In genomic region chr1:88158430-88158829, GRCm38 (mm10) we compare ENCODE assay signal across 40 mouse cellular contexts. TPM values are rescaled to one million over a fixed set of nuclear protein-coding genes. Genes with fewer than 3 reads are reported as not detected.
DNase-seq lines count a peak whose midpoint lies in the region; ATAC-seq lines count a peak whose summit lies in the region.
"Had no signal": no experiment of that assay in that cellular context is flagged by ENCODE, and none has a peak within 500 bp of the region (broad histone marks: within the 10 kb centered on the region; RNA-seq: fewer than 3 reads in every experiment).

No protein-coding gene starts in this region.

- H3K4me3 ChIP-seq in kidney, embryonic 14.5 days (ENCODE audit: low read length): no peak overlapping the region
- no peak overlapping the region for H3K4me3 ChIP-seq in midbrain, embryonic 11.5 days (ENCODE audit: low read depth, low read length)
- H3K4me3 ChIP-seq: embryonic facial prominence, embryonic 13.5 days; forebrain, embryonic 10.5 days; forebrain, embryonic 15.5 days; hindbrain, embryonic 13.5 days; midbrain, embryonic 12.5 days; neural tube, embryonic 13.5 days had no signal

- H3K4me1 ChIP-seq in kidney, embryonic 14.5 days (ENCODE audit: control insufficient read depth, insufficient read depth, low read length): no peaks in the 10 kb centered on the region
- no peaks in the 10 kb centered on the region for H3K4me1 ChIP-seq in midbrain, embryonic 11.5 days (ENCODE audit: control insufficient read depth, insufficient read depth, low read length)
- H3K4me1 ChIP-seq: embryonic facial prominence, embryonic 13.5 days; forebrain, embryonic 10.5 days; forebrain, embryonic 15.5 days; hindbrain, embryonic 13.5 days; midbrain, embryonic 12.5 days; neural tube, embryonic 13.5 days had no signal

- H3K9me3 ChIP-seq in kidney, embryonic 14.5 days (ENCODE audit: control insufficient read depth, low read length): no peaks in the 10 kb centered on the region
- no peaks in the 10 kb centered on the region for H3K9me3 ChIP-seq in midbrain, embryonic 11.5 days (ENCODE audit: control insufficient read depth, low read length)
- H3K9me3 ChIP-seq: embryonic facial prominence, embryonic 13.5 days; forebrain, embryonic 10.5 days; forebrain, embryonic 15.5 days; hindbrain, embryonic 13.5 days; midbrain, embryonic 12.5 days; neural tube, embryonic 13.5 days had no signal

- H3K36me3 ChIP-seq in kidney, embryonic 14.5 days (ENCODE audit: control insufficient read depth, insufficient read depth, low read length): no peaks in the 10 kb centered on the region
- H3K36me3 ChIP-seq in midbrain, embryonic 11.5 days (ENCODE audit: control insufficient read depth, insufficient read depth, low read length): no peaks in the 10 kb centered on the region
- H3K36me3 ChIP-seq: embryonic facial prominence, embryonic 13.5 days; forebrain, embryonic 10.5 days; forebrain, embryonic 15.5 days; hindbrain, embryonic 13.5 days; midbrain, embryonic 12.5 days; neural tube, embryonic 13.5 days had no signal

- ATAC-seq in cerebellum, adult (ENCODE audit: insufficient number of reproducible peaks, low FRiP score, low TSS enrichment): no peak
- ATAC-seq in common myeloid progenitor, adult 5-6 weeks (replicated peaks; ENCODE audit: low read depth, poor library complexity, severe bottlenecking): 0 out of 2 replicates have a peak, but pooled peaks have one; percentile 58
- ATAC-seq in megakaryocyte progenitor cell, adult 5-6 weeks (replicated peaks; ENCODE audit: poor library complexity): peak; percentile 58
- ATAC-seq in kidney, embryonic 14.5 days (ENCODE audit: low FRiP score, low TSS enrichment): no peak
- no peak for ATAC-seq in midbrain, embryonic 11.5 days (ENCODE audit: low FRiP score)
- ATAC-seq: forebrain, embryonic 15.5 days had no signal

- peak; percentile 35 to 37 for DNase-seq in cerebellum, postnatal 25 days
- peak; percentile 84 for DNase-seq in adipocyte (ENCODE audit: low spot score)
- DNase-seq in frontal cortex, postnatal 10 days (ENCODE audit: low spot score in 2 of 2): no peak
- no peak for DNase-seq in midbrain, embryonic 11.5 days (ENCODE audit: low spot score, missing footprints)
- DNase-seq: adrenal gland, postnatal 10 days; heart, adult 11 months; heart, postnatal 4 days; kidney, adult 2 months; kidney, postnatal 10 days; liver; lung, adult 2 months; lung, postnatal 10 days; right cerebral cortex, postnatal 4 days; thymus, postnatal 4 days had no signal

- no peak overlapping the region for H3K4me2 ChIP-seq in kidney, embryonic 14.5 days (replicated peaks; ENCODE audit: low read depth, low read length)
- H3K4me2 ChIP-seq in midbrain, embryonic 11.5 days: no peak overlapping the region
- H3K4me2 ChIP-seq: embryonic facial prominence, embryonic 13.5 days; forebrain, embryonic 15.5 days; heart, embryonic 11.5 days; hindbrain, embryonic 13.5 days; midbrain, embryonic 12.5 days; neural tube, embryonic 13.5 days had no signal

- no peak overlapping the region for H3K27ac ChIP-seq in kidney, embryonic 14.5 days (ENCODE audit: low read depth, low read length)
- H3K27ac ChIP-seq in midbrain, embryonic 11.5 days (ENCODE audit: low read depth, low read length): no peak overlapping the region
- H3K27ac ChIP-seq: embryonic facial prominence, embryonic 13.5 days; forebrain, embryonic 10.5 days; forebrain, embryonic 15.5 days; hindbrain, embryonic 13.5 days; liver, embryonic 14.5 days; midbrain, embryonic 12.5 days; neural tube, embryonic 13.5 days had no signal

- H3K9ac ChIP-seq in kidney, embryonic 14.5 days (ENCODE audit: low read depth, low read length): no peak overlapping the region
- no peak overlapping the region for H3K9ac ChIP-seq in midbrain, embryonic 11.5 days (ENCODE audit: low read length)
- H3K9ac ChIP-seq: embryonic facial prominence, embryonic 13.5 days; forebrain, embryonic 15.5 days; hindbrain, embryonic 13.5 days; liver, embryonic 14.5 days; midbrain, embryonic 12.5 days; neural tube, embryonic 13.5 days had no signal

- 79% methylated on average over 2 of the region's 2 CpGs for WGBS in kidney, embryonic 14.5 days
- 86% methylated on average over 2 of the region's 2 CpGs for WGBS in midbrain, embryonic 11.5 days

- H3K27me3 ChIP-seq in kidney, embryonic 14.5 days (ENCODE audit: control insufficient read depth, insufficient read depth, low read length): no peaks in the 10 kb centered on the region
- H3K27me3 ChIP-seq in midbrain, embryonic 11.5 days (ENCODE audit: control insufficient read depth, insufficient read depth, low read length): no peaks in the 10 kb centered on the region
- H3K27me3 ChIP-seq: CH12.LX; embryonic facial prominence, embryonic 13.5 days; forebrain, embryonic 15.5 days; hindbrain, embryonic 13.5 days; midbrain, embryonic 12.5 days; neural tube, embryonic 13.5 days had no signal

RNA-seq across cellular contexts. Expression of gene Ugt1a5, which starts 7.4 kb away (rescaled TPM):
- 0.41 TPM in 1 of 2 replicates, not detected in the other for total RNA-seq in common myeloid progenitor, adult 5-6 weeks (2017)
- 1.0 and 2.5 TPM in 2 replicates for total RNA-seq in megakaryocyte progenitor cell, adult 5-6 weeks (2015)
- 0.81 TPM in 1 of 2 replicates, not detected in the other for total RNA-seq in megakaryocyte progenitor cell, adult 5-6 weeks (2017)
- not detected in 2 replicates for polyA plus RNA-seq in kidney, embryonic 14.5 days (2014; fragmentation: Nextera tagmentation; extraction: Ambion mirVana)
- not detected in 2 replicates for polyA plus RNA-seq in midbrain, embryonic 11.5 days (2014; fragmentation: Nextera tagmentation; extraction: Ambion mirVana)
- total RNA-seq: CH12.LX; ES-E14; gastrocnemius, adult 8-10 months; heart, postnatal 4 days; layer of hippocampus, postnatal 10 days; left cerebral cortex, adult 18-20 months; midbrain, postnatal 0 days had no signal
- polyA plus RNA-seq: C2C12; embryonic facial prominence, embryonic 13.5 days; forebrain, embryonic 10.5 days; forebrain, embryonic 15.5 days; heart, embryonic 11.5 days; heart, embryonic 16.5 days; hindbrain, embryonic 13.5 days; limb, embryonic 11.5 days; midbrain, embryonic 12.5 days; midbrain, postnatal 0 days; neural tube, embryonic 13.5 days; spleen, adult 2 months; thymus, postnatal 0 days had no signal

RNA-seq across cellular contexts. Expression of gene Ugt1a6a, which starts 23.8 kb away (rescaled TPM):
- 0.78 and 1.3 TPM in 2 replicates for total RNA-seq in common myeloid progenitor, adult 5-6 weeks (2017)
- 2.6 and 2.7 TPM in 2 replicates for total RNA-seq in megakaryocyte progenitor cell, adult 5-6 weeks (2015)
- 0.71 and 2.0 TPM in 2 replicates for total RNA-seq in megakaryocyte progenitor cell, adult 5-6 weeks (2017)
- polyA plus RNA-seq in kidney, embryonic 14.5 days (2014; fragmentation: Nextera tagmentation; extraction: Ambion mirVana): 1.3 and 1.9 TPM in 2 replicates
- polyA plus RNA-seq in midbrain, embryonic 11.5 days (2014; fragmentation: Nextera tagmentation; extraction: Ambion mirVana): not detected in 2 replicates
- total RNA-seq: ES-E14 had no signal
- polyA plus RNA-seq: heart, embryonic 11.5 days had no signal

RNA-seq across cellular contexts. Expression of gene Ugt1a2, which starts 42.0 kb away (rescaled TPM):
- total RNA-seq in common myeloid progenitor, adult 5-6 weeks (2017): not detected in 2 replicates
- total RNA-seq in megakaryocyte progenitor cell, adult 5-6 weeks (2015): 0.42 and 1.1 TPM in 2 replicates
- total RNA-seq in megakaryocyte progenitor cell, adult 5-6 weeks (2017): 0.57 TPM in 1 of 2 replicates, not detected in the other
- polyA plus RNA-seq in kidney, embryonic 14.5 days (2014; fragmentation: Nextera tagmentation; extraction: Ambion mirVana): 1.5 and 7.3 TPM in 2 replicates
- not detected in 2 replicates for polyA plus RNA-seq in midbrain, embryonic 11.5 days (2014; fragmentation: Nextera tagmentation; extraction: Ambion mirVana)
- total RNA-seq: CH12.LX; ES-E14; heart, postnatal 4 days; layer of hippocampus, adult 18-20 months; layer of hippocampus, postnatal 10 days; left cerebral cortex, adult 18-20 months; left cerebral cortex, postnatal 14 days; midbrain, postnatal 0 days had no signal
- polyA plus RNA-seq: C2C12; embryonic facial prominence, embryonic 13.5 days; forebrain, embryonic 15.5 days; heart, embryonic 11.5 days; heart, embryonic 16.5 days; hindbrain, embryonic 13.5 days; limb, embryonic 11.5 days; midbrain, postnatal 0 days; neural tube, embryonic 13.5 days had no signal

RNA-seq across cellular contexts. Expression of gene Dnajb3, which starts 47.2 kb away (rescaled TPM):
- total RNA-seq in common myeloid progenitor, adult 5-6 weeks (2017): 1.4 and 2.3 TPM in 2 replicates
- total RNA-seq in megakaryocyte progenitor cell, adult 5-6 weeks (2015): 0.68 and 2.4 TPM in 2 replicates
- total RNA-seq in megakaryocyte progenitor cell, adult 5-6 weeks (2017): 0.17 and 1.2 TPM in 2 replicates
- polyA plus RNA-seq in kidney, embryonic 14.5 days (2014; fragmentation: Nextera tagmentation; extraction: Ambion mirVana): 9.6 and 12.7 TPM in 2 replicates
- 13.4 and 15.4 TPM in 2 replicates for polyA plus RNA-seq in midbrain, embryonic 11.5 days (2014; fragmentation: Nextera tagmentation; extraction: Ambion mirVana)
- total RNA-seq: CH12.LX; gastrocnemius, adult 8-10 months; megakaryocyte, adult 5-6 weeks had no signal
- polyA plus RNA-seq: C2C12 had no signal

RNA-seq across cellular contexts. Expression of gene Ugt1a1, which starts 53.3 kb away (rescaled TPM):
- 1.4 TPM in 1 of 2 replicates, not detected in the other for total RNA-seq in common myeloid progenitor, adult 5-6 weeks (2017)
- 0.39 and 0.83 TPM in 2 replicates for total RNA-seq in megakaryocyte progenitor cell, adult 5-6 weeks (2015)
- 0.14 and 0.83 TPM in 2 replicates for total RNA-seq in megakaryocyte progenitor cell, adult 5-6 weeks (2017)
- 0.30 and 0.61 TPM in 2 replicates for polyA plus RNA-seq in kidney, embryonic 14.5 days (2014; fragmentation: Nextera tagmentation; extraction: Ambion mirVana)
- not detected in 2 replicates for polyA plus RNA-seq in midbrain, embryonic 11.5 days (2014; fragmentation: Nextera tagmentation; extraction: Ambion mirVana)
- total RNA-seq: CH12.LX; ES-E14; heart, postnatal 4 days; layer of hippocampus, adult 18-20 months; layer of hippocampus, postnatal 10 days; left cerebral cortex, adult 18-20 months; midbrain, postnatal 0 days had no signal
- polyA plus RNA-seq: C2C12; embryonic facial prominence, embryonic 13.5 days; forebrain, embryonic 15.5 days; heart, embryonic 11.5 days; hindbrain, embryonic 13.5 days; limb, embryonic 11.5 days; midbrain, embryonic 12.5 days; midbrain, postnatal 0 days; neural tube, embryonic 13.5 days had no signal

Comparison
In these comparisons a context has a peak if more than half of its experiments do, and no peak if none do; other contexts are left out.
1. DNase-seq: peak in cerebellum, postnatal 25 days (2 of 2) and adipocyte (single experiment); none in frontal cortex, postnatal 10 days (0 of 2) and midbrain, embryonic 11.5 days (single experiment).
2. ATAC-seq: peak in common myeloid progenitor, adult 5-6 weeks (single experiment) and megakaryocyte progenitor cell, adult 5-6 weeks (single experiment); none in cerebellum, adult (single experiment), kidney, embryonic 14.5 days (single experiment) and midbrain, embryonic 11.5 days (single experiment).